Mouse (Mus musculus): ENCODE data around the gene Hist2h2aa1. TPM values are rescaled to one million over a fixed set of nuclear protein-coding genes. Genes with fewer than 3 reads are reported as not detected.
A peak's percentile ranks its signal among the peaks of the same experiment; 100 is the strongest.
"Not testable (repeated sequence)": the region's sequence is repeated elsewhere in the genome, so short reads cannot be mapped to it uniquely, and the experiment has no call there.

Hist2h2aa1 gene
- total RNA-seq (2017), result 5,131 and 5,822 TPM in 2 replicates

DNA sequence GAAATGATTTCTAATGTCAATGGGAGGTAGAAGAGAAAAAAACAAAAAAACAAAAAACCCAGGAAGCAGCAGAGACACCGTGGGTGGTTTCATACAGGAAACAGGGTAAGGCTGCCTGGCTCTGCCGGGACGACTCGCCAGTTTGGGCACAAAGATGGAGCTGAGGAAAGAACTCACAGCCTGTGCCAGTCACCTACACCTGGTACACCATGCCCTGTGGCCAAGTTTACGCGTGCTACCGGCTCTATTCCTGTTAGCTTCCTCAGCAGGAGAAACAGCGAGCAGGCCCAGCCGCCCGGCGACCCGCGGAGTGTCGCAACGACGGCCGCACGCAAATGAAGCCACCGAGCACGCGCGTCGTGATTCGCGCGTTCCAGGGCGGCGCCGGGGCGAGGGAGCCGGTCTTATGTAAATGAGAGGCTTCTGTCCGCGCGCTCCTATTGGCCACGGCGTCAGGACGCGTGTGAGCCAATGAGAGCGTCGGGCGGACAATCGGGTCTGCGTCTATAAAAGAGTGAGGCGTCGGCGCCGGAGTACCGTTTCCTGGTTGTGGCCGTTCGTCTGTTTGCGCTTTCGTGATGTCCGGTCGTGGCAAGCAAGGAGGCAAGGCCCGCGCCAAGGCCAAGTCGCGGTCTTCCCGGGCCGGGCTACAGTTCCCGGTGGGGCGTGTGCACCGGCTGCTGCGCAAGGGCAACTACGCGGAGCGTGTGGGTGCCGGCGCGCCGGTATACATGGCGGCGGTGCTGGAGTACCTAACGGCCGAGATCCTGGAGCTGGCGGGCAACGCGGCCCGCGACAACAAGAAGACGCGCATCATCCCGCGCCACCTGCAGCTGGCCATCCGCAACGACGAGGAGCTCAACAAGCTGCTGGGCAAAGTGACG lies at the start of gene Hist2h2aa1:
Hist2h2aa1 (plus strand) TSS at position 495 of the 884 bp plus-strand sequence.
- peak; percentile 71 for ATAC-seq (replicated peaks; ENCODE audit: low read depth, poor library complexity, severe bottlenecking)

DNA sequence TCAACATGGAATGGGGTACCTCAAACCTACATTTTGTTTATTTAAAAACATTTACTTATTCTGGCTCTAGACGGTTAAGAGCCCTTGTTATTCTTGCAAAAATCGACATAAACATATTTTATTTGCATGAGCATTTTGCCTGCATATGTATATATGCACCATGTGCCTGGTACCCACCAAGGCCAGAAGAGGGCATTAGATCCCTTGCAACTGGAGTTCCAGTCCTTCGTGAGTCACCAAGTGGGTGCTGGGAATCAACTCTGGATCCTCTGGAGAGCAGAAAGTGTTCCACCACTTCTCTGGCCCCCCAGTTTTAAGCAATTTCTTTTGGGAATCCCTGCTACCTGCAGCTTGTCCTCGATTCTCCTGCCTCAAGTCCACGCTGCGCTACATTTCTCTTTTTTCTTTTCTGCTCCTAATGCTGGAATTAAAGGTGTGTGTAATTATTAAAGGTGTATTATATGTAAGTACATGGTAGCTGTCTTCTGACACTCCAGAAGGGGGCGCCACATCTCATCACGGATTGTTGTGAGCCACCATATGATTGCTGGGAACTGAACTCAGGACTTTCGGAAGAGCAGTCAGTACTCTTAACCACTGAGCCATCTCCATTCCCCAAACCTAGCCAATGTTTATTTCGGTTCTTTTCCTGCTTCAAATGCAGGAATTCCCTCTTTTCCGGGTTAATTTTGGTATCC lies 49.5 kb upstream of the Hist2h2aa1 start:
- no peak for ATAC-seq (replicated peaks; ENCODE audit: low read depth, poor library complexity, severe bottlenecking)

DNA sequence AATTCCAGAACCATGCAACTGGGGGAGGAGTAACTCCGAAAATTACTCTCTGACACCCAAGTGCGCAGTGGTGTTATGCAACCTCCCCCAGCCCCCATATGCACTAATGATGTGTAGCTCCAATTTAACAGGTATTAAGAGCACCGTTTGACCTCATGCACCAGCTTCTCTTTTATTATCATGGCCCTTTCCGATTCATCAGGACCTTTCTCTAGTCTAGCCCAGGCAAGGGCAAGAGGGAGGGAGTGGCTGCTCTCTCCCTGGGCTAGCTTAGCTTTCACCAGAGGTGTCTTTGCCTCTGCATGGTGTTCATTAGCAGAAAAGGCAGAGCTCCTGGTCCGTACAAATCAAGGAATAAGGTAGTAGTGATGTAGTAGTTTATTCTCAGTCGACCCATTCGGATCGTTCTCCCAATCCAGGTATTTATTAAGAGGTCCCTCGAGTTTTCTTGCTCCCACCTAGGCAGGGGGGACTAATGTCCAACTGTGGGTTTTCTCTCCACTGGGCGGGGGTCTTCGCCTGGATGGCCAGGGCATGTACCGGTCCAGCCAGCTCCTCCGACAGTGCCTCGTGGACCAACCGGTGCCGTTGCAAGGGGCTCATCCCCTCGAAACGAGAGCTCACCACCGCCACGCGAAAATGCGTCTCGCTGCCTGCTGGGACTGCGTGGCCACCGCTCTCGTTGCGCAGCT lies 48.7 kb upstream of the Hist2h2aa1 start:
- no peak for ATAC-seq (replicated peaks; ENCODE audit: low read depth, poor library complexity, severe bottlenecking)

DNA sequence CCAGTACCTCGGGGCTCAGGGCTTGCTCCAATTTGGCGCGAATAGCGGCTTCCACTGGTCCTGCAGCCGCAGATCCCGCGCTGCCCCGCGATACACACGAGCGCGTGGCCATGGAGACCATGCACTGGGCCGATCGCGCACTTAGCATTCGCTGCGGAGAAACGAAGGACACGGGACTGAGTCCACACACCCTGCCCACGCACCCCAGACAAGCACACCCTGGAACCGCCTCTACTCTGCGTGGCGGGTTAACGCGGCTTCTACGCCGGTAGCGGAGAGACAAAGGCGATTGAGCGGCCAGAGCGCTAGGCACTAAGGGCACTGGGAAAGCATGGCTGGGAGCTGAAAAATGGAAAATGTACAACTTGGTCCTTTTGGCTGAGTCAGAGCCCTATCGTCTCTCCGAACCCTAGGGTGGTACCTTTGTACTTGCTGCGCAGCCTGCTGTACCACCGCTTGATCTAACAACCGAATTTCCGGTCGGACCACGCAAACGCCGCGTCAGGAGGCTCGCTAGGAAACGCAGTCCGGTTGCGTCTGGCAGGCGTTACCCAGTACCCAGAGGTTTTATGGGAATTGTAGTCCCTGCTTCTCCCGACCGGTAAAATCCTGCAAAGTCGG lies 48.1 kb upstream of the Hist2h2aa1 start:
- ATAC-seq (replicated peaks; ENCODE audit: low read depth, poor library complexity, severe bottlenecking), result peak; percentile 81

DNA sequence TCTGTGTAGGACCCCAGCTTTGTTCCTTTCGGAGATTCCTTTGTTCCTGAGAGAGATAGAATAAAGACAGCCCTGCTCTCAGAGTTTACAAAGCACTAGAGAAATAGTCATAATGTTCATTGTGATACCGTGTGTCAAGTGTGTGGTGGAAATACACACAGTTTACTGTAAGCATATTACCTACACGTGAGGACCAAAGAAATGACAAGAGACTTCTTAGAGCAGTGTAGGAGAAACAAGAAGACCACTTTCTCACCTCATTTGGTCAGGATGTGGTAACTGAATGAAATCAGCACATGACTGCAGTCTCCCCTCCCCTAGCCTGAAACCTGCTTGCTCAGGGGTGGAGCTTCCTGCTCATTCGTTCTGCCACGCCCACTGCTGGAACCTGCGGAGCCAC lies 47.1 kb upstream of the Hist2h2aa1 start:
- ATAC-seq (replicated peaks; ENCODE audit: low read depth, poor library complexity, severe bottlenecking), result peak; percentile 42

GRCm38 (mm10) chr3:96198601-96199251 lies 46.6 kb upstream of the Hist2h2aa1 start:
- ATAC-seq (replicated peaks; ENCODE audit: low read depth, poor library complexity, severe bottlenecking), result not testable (repeated sequence)

DNA sequence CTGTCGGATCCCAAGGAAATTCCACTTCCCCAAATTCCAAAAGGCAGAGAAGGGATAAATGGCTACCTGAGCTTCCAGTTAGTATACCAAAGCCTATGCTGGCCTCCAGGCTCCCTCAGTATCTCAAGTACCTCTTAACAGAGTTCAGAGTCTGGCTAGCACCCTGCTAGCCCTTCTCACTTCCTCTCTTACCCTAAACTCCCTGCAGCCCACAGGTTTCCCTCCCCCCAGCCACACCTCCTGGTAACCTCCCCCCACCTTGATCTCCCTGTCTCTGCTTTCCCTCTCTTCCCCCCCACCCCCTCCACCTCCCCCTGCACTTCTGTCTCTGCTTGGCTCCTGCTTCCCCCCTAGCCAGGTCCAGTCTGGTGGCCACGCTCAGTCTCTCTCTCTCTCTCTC lies 45.6 kb upstream of the Hist2h2aa1 start:
- ATAC-seq (replicated peaks; ENCODE audit: low read depth, poor library complexity, severe bottlenecking), result no peak

GRCm38 (mm10) chr3:96207819-96208218 lies 37.5 kb upstream of the Hist2h2aa1 start:
- no peak for ATAC-seq (replicated peaks; ENCODE audit: low read depth, poor library complexity, severe bottlenecking)

DNA sequence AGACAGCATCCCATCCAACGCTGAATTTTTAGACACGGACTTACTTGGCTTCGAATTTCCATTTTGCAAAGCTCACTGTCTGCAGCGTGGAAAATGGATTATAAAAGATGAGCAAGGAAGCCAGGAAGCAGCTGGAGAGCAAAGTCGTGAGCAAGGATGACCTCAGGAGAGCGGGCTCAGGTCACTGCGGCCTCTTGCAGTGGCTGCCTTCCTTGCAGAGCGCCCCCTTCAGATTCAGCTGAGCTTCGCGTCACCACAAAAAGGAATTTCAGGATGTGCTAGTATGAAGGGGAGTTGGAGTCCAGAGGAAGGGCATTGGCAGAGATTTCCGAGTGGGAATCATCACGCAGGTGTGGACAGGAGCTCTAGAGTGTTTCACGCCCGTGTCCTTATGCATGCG lies 36.1 kb upstream of the Hist2h2aa1 start:
- 0 out of 2 replicates have a peak, but pooled peaks have one; percentile 22 for ATAC-seq (replicated peaks; ENCODE audit: low read depth, poor library complexity, severe bottlenecking)

GRCm38 (mm10) chr3:96219191-96219641 lies 26.1 kb upstream of the Hist2h2aa1 start:
- ATAC-seq (replicated peaks; ENCODE audit: low read depth, poor library complexity, severe bottlenecking), result peak; percentile 13; the same call in 1 of the 2 replicates

DNA sequence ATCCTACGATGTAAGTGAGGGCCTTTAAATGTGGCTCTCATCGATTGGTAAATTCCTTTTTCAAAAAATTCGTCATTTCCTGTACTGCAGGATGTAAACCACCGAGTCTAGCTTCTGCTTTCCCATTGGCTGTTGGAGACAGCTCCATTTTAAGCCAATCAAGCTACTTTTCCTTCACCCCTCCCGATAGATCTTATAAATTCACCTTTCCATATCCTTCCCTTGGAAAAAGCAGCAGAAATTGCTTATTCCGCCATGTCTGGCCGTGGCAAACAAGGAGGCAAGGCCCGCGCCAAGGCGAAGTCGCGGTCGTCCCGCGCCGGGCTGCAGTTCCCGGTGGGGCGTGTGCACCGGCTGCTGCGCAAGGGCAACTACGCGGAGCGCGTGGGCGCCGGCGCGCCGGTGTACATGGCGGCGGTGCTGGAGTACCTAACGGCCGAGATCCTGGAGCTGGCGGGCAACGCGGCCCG lies 25.6 kb upstream of the Hist2h2aa1 start, which contains the start of the genes Bola1 and Hist2h2ab:
Bola1 (minus strand) TSS at position 49 of the 470 bp plus-strand sequence.
Hist2h2ab (plus strand) TSS at position 205 of the 470 bp plus-strand sequence.
- peak; percentile 53 for ATAC-seq (replicated peaks; ENCODE audit: low read depth, poor library complexity, severe bottlenecking)

DNA sequence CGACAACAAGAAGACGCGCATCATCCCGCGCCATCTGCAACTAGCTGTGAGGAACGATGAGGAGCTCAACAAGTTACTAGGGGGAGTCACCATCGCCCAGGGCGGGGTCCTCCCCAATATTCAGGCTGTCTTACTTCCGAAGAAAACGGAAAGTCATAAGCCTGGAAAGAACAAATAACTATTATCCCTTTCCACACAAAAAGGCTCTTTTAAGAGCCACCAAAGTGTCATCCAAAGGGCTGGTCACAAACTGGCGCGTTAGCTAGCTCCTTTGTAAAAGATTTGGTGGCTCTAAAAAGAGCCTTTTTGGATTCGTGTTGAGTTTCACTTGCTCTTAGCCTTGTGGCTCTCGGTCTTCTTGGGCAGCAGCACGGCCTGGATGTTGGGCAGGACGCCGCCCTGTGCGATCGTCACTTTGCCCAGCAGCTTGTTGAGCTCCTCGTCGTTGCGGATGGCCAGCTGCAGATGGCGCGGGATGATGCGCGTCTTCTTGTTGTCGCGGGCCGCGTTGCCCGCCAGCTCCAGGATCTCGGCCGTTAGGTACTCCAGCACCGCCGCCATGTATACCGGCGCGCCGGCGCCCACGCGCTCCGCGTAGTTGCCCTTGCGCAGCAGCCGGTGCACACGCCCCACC lies 25.0 kb upstream of the Hist2h2aa1 start:
- ATAC-seq (replicated peaks; ENCODE audit: low read depth, poor library complexity, severe bottlenecking), result not testable (repeated sequence)

GRCm38 (mm10) chr3:96220765-96221639 lies 24.3 kb upstream of the Hist2h2aa1 start, which contains the start of the genes Hist2h2ac and Hist2h2be:
Hist2h2ac (minus strand) TSS chr3:96220880.
Hist2h2be (plus strand) TSS chr3:96221119.
- ATAC-seq (replicated peaks; ENCODE audit: low read depth, poor library complexity, severe bottlenecking), result peak; percentile 82

DNA sequence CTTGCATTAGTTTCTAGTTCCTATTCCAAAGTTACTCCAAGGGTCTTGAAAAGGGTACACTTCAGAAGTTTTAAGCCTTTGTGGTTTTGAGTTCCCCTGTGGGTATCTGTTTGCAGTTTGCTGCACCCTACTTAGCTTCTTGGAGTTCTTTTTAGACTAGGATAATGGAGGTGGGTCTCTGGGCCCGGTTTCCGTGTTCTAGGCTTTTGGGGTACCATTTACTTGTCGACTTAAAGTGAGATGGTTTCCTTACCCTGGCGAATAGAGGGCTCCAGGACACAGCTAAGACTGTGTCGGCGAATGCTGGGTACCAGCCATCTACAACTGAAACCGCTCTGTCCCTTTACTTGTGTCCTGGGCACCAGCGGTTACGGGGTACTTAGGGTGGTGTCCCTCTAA lies 23.7 kb upstream of the Hist2h2aa1 start:
- no peak for ATAC-seq (replicated peaks; ENCODE audit: low read depth, poor library complexity, severe bottlenecking)

DNA sequence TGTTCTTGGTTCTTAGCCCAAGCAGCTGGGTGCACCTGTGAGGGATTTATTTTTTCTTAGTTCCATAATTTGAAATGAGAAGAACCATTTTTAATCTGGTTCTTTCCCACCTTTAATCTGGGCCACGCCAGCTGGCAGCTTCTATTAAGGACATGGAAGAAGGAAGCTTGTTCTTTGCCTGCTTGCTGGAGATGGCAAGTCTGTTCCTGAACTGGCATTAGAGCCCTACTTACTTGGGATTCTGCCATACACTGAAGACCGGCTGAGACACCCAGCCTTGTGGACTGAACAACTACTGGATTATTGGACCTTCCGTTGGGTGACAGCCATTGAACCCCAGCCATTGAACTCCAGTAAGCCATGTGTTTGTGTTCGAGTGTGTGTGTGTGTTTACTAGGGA lies 22.5 kb upstream of the Hist2h2aa1 start:
- no peak for ATAC-seq (replicated peaks; ENCODE audit: low read depth, poor library complexity, severe bottlenecking)

DNA sequence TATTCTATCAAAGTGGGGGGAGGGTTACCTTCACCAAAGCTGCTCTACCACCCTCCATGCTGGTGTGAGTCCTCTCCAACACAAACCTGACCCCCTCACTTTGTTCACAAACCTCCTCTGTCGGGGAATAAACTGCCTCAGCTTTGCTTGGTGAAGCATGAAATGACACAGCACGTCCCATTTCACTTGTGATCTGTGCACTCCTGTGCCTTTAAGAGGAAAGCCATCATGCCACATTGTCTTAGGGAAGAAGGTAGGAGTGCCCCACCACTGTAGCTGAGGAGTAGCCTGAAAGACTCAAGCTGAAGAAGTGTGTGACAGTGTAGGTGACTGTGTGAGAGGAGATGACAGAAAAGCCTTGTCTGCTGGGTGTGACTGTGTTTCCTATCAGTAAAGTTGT lies 19.9 kb upstream of the Hist2h2aa1 start:
- ATAC-seq (replicated peaks; ENCODE audit: low read depth, poor library complexity, severe bottlenecking), result no peak
